Mouse (Mus musculus) left cerebral cortex, postnatal 4 days (tissue): ENCODE measurements around the gene Gja6. TPM values are rescaled to one million over a fixed set of nuclear protein-coding genes. Genes with fewer than 3 reads are reported as not detected.

Source experiments
- DNase-seq: peaks from one replicate; pipeline ENCODE4 v3.0.0-alpha.2; 2022
- intact Hi-C: fragments of 180-260 bp; cut with DNase I; formaldehyde crosslinking; loops from one replicate; pipeline ENCODE4 v1.15.1; 2025
- total RNA-seq, 2 experiments: library from RNA; stranded (reverse); gene quantifications; 2 replicates each; pipeline ENCODE4 v1.2.3; 2021

The Gja6 gene
- 1 to 10 TPM; 1.9 to 2.0 TPM for total RNA-seq

GRCm38 (mm10) chrX:160906952-160907351 lies at the start of gene Gja6:
Gene Gja6, minus strand, starts transcription at chrX:160907052.
- no peak for DNase-seq
- intact Hi-C loops: no loop called here

- intact Hi-C loops: no loop called here
- no peak for DNase-seq
These were observed 42.7 kb upstream of the Gja6 start for GRCm38 (mm10) chrX:160949583-160949982.

- no peak for DNase-seq
- intact Hi-C loops: no loop called here
These were observed 37.9 kb upstream of the Gja6 start for GRCm38 (mm10) chrX:160944722-160945121.

- intact Hi-C loops: no loop called here
- DNase-seq: peak; percentile 1
These were observed 28.7 kb upstream of the Gja6 start for GRCm38 (mm10) chrX:160935541-160935940.

GRCm38 (mm10) chrX:160930656-160931055 lies 23.8 kb upstream of the Gja6 start:
- intact Hi-C loops: no loop called here

GRCm38 (mm10) chrX:160928870-160929269 lies 22.0 kb upstream of the Gja6 start:
- DNase-seq: no peak
- intact Hi-C loops: no loop called here

More at GRCm38 (mm10) chrX:160930656-160931055, 23.8 kb upstream of the Gja6 start:
- DNase-seq: no peak

- no peak for DNase-seq
- intact Hi-C loops: no loop called here
These were observed 12.3 kb upstream of the Gja6 start for GRCm38 (mm10) chrX:160919022-160919637.

GRCm38 (mm10) chrX:160906477-160906876 lies 375 bp downstream of the Gja6 start:
- no peak for DNase-seq
- intact Hi-C loops: no loop called here

GRCm38 (mm10) chrX:160905913-160906312 lies 939 bp downstream of the Gja6 start:
- no peak for DNase-seq
- intact Hi-C loops: no loop called here

- intact Hi-C loops: no loop called here
- DNase-seq: no peak
These were observed 1.7 kb downstream of the Gja6 start for GRCm38 (mm10) chrX:160905041-160905678.

GRCm38 (mm10) chrX:160901118-160901517 lies 5.7 kb downstream of the Gja6 start:
- intact Hi-C loops: no loop called here
- DNase-seq: no peak

GRCm38 (mm10) chrX:160892077-160892476 lies 14.8 kb downstream of the Gja6 start:
- DNase-seq: no peak
- intact Hi-C loops: loop anchor here (10.0 kb wide), 1 partner anchor 63 kb away; no protein-coding TSS in a partner anchor

GRCm38 (mm10) chrX:160886301-160886700 lies 20.6 kb downstream of the Gja6 start:
- intact Hi-C loops: no loop called here

GRCm38 (mm10) chrX:160866576-160866975 lies 40.3 kb downstream of the Gja6 start:
- peak; percentile 6 for DNase-seq
- intact Hi-C loops: no loop called here

More at GRCm38 (mm10) chrX:160886301-160886700, 20.6 kb downstream of the Gja6 start:
- peak; percentile 10 for DNase-seq

GRCm38 (mm10) chrX:160865022-160865421 lies 41.8 kb downstream of the Gja6 start:
- intact Hi-C loops: no loop called here
- DNase-seq: no peak

GRCm38 (mm10) chrX:160863689-160864383 lies 43.0 kb downstream of the Gja6 start:
- intact Hi-C loops: no loop called here

More at GRCm38 (mm10) chrX:160863689-160864383, 43.0 kb downstream of the Gja6 start:
- peak; percentile 4 for DNase-seq

Other genes starting within 250 kb of the Gja6 start
- 1 to 10 TPM in 1 of 2 experiments, under 1 TPM in 1; 0.76 to 1.0 TPM for gene Ppef1, start 171.3 kb downstream of the Gja6 start, total RNA-seq
- gene Rs1, start 139.0 kb downstream of the Gja6 start, total RNA-seq: under 1 TPM in 1 of 2 experiments, not detected in 1; 0.08 TPM
- 10 to 100 TPM; 86.2 to 94.6 TPM for gene Cdkl5, start 87.7 kb upstream of the Gja6 start, total RNA-seq
- gene Scml2, start 210.1 kb upstream of the Gja6 start, total RNA-seq: 1 to 10 TPM; 4.8 to 7.2 TPM